Mouse (Mus musculus): ENCODE measurements around the gene Pon1.

Pon1 gene

DNA sequence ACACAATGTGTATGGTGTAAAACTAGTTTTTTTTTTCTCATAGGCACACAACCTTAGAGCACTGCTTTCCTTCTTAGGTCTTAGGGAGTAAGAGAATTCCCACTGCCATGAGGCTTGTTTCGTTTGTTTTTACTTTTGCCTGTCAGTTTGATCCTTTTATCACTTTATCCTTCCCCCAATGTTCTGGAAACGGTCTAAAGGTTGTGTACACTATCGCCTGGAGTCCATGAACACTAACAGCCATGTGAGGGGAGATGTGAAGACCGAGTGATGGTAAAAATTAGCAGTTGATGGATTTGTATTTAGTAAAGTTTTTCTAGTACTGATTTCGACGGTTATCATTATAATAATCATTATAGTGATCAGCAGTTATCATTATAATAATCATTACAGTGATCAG lies 58.8 kb downstream of the Pon1 start:
- no peak for DNase-seq (ENCODE audit: low spot score in 2 of 2)

- DNase-seq (ENCODE audit: low spot score in 2 of 2), result no peak
These were observed 64.2 kb downstream of the Pon1 start for GRCm38 (mm10) chr6:5129364-5130093.

- DNase-seq (ENCODE audit: low spot score in 2 of 2), result no peak
These were observed 73.5 kb downstream of the Pon1 start for GRCm38 (mm10) chr6:5120229-5120628.

DNA sequence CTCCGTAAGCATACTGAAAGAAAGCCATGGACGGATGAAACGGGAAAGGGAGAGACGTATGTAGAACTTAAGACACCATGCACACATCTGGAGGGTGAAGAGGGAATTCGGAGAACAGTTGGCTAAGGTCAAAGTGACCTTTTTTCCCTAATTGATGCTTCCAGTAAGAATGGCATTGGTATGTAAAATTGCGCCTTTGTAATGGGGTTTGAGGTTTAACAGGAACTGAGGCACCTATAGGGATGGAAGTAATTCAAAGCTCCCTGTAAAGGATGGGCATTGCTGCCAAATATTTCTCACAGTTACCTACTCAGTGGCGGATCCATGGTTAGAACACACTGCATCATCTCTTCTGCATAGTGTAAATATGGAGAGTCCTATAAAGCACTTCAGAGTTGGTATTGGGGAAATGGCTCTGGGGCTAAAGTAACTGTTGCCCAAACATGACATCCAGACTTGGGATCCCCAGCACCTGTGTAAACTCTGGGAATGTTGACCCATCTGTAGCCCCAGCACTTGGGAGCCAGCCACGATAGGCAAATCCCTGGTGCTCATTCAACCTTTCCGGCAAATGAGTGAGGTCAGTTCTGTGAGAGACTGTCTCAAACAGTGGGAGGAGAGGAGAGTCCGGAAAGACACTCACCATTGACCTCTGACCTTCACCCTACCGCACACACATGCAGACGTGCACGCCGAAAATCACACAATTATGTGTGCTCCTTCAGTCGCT lies 74.4 kb downstream of the Pon1 start:
- no peak for DNase-seq (ENCODE audit: low spot score in 2 of 2)

Data from frontal cortex, postnatal 36 days (tissue).